Mouse (Mus musculus) MEL (cell line): ENCODE measurements at regions not wholly inside any gene's neighbourhood (a gene's known extent, or its start where the extent isn't known, plus 50 kb on each side); places are given as distances from the start of the nearest gene placed in this dataset.

ENCODE experiments used
- DNase-seq: peaks from one replicate; pipeline ENCODE4 v3.0.0; 2011; ENCODE audit warnings: low read depth, low spot score
- H3K27ac ChIP-seq: 2 replicates; pipeline ENCODE4 v1.5.1; 2012; ENCODE audit warnings: low read depth, mild to moderate bottlenecking, control low read depth, low read length, moderate library complexity; ENCODE audit not compliant: control insufficient read depth
- H3K27me3 ChIP-seq, 2 experiments: fragments of 150-350 bp in 1 of 2; sonication (generic) in 1 of 2; 2 replicates each; pipeline ENCODE4 v1.6.1; 2012; ENCODE audit warnings: low read length in 2 of 2, mild to moderate bottlenecking in 2 of 2, improper control_type of control experiment in 1 of 2, moderate library complexity in 1 of 2; ENCODE audit not compliant: insufficient read depth in 2 of 2, control insufficient read depth in 1 of 2
- H3K36me3 ChIP-seq, 2 experiments: 2 replicates each; pipeline ENCODE4 v1.6.1; 2012 to 2014; ENCODE audit warnings: low read length in 2 of 2, improper control_type of control experiment in 1 of 2, inconsistent platforms in 1 of 2, mild to moderate bottlenecking in 1 of 2; ENCODE audit not compliant: insufficient read depth in 2 of 2, control insufficient read depth in 1 of 2
- H3K4me1 ChIP-seq, 2 experiments: fragments of 150-350 bp in 1 of 2; sonication (generic) in 1 of 2; 2 replicates each; pipeline ENCODE4 v1.6.1; 2012; ENCODE audit warnings: low read length in 2 of 2, improper control_type of control experiment in 1 of 2, mild to moderate bottlenecking in 1 of 2; ENCODE audit not compliant: insufficient read depth in 2 of 2, control insufficient read depth in 1 of 2
- H3K4me3 ChIP-seq, 2 experiments: fragments of 150-350 bp in 1 of 2; sonication (generic) in 1 of 2; 2 replicates each; pipeline ENCODE4 v1.5.1; 2012; ENCODE audit warnings: low read depth in 2 of 2, low read length in 2 of 2, mild to moderate bottlenecking in 2 of 2, moderate library complexity in 2 of 2, control low read depth in 1 of 2, improper control_type of control experiment in 1 of 2; ENCODE audit not compliant: control insufficient read depth in 1 of 2, insufficient read depth in 1 of 2
- H3K79me2 ChIP-seq: 2 replicates; pipeline ENCODE4 v1.6.1; 2012; ENCODE audit warnings: mild to moderate bottlenecking, low read length, moderate library complexity; ENCODE audit not compliant: control insufficient read depth, poor library complexity, insufficient read depth
- H3K9ac ChIP-seq: 2 replicates; pipeline ENCODE4 v1.6.1; 2012; ENCODE audit warnings: low read depth, mild to moderate bottlenecking, control low read depth, low read length, moderate library complexity; ENCODE audit not compliant: control insufficient read depth, poor library complexity, severe bottlenecking
- H3K9me3 ChIP-seq: fragments of 150-350 bp; sonication (generic); replicated peaks from 2 replicates; pipeline ENCODE4 v1.6.1; 2012; ENCODE audit warnings: mild to moderate bottlenecking, low read length, improper control_type of control experiment, moderate library complexity; ENCODE audit not compliant: insufficient read depth
- BHLHE40 ChIP-seq: IDR thresholded peaks from 2 replicates; pipeline ENCODE4 v1.6.1; 2012; ENCODE audit warnings: low read depth, mild to moderate bottlenecking, inconsistent platforms, low read length, improper control_type of control experiment, borderline replicate concordance
- CHD1 ChIP-seq: IDR thresholded peaks from 2 replicates; pipeline ENCODE4 v1.6.1; 2012; ENCODE audit warnings: low read depth, mild to moderate bottlenecking, inconsistent platforms, low read length, improper control_type of control experiment
- CTCF ChIP-seq, 3 experiments: IDR thresholded peaks in 2 of 3; conservative IDR thresholded peaks in 1 of 3; 2 replicates each; pipeline ENCODE4 v1.5.1; 2011 to 2012; ENCODE audit warnings: low read length in 3 of 3, low read depth in 2 of 3, mild to moderate bottlenecking in 2 of 3, improper control_type of control experiment in 1 of 3, inconsistent platforms in 1 of 3, mixed read lengths in 1 of 3, moderate library complexity in 1 of 3; ENCODE audit not compliant: control insufficient read depth in 1 of 3, insufficient read depth in 1 of 3, poor library complexity in 1 of 3, severe bottlenecking in 1 of 3
- E2F4 ChIP-seq: IDR thresholded peaks from 2 replicates; pipeline ENCODE4 v1.6.1; 2011; ENCODE audit warnings: low read depth, low read length, improper control_type of control experiment, borderline replicate concordance
- ELF1 ChIP-seq: IDR thresholded peaks from 2 replicates; pipeline ENCODE4 v1.6.1; 2014; ENCODE audit warnings: low read depth, mild to moderate bottlenecking, inconsistent platforms, low read length, improper control_type of control experiment, moderate library complexity
- GABPA ChIP-seq: IDR thresholded peaks from 2 replicates; pipeline ENCODE4 v1.6.1; 2012; ENCODE audit warnings: low read depth, mild to moderate bottlenecking, inconsistent platforms, low read length, improper control_type of control experiment, moderate library complexity
- JUND ChIP-seq: IDR thresholded peaks from 2 replicates; pipeline ENCODE4 v1.6.1; 2011; ENCODE audit warnings: low read depth, mild to moderate bottlenecking, improper control_type of control experiment, low read length
- KAT2A ChIP-seq: conservative IDR thresholded peaks from 2 replicates; pipeline ENCODE4 v1.6.1; 2012; ENCODE audit warnings: low read depth, low read length, improper control_type of control experiment, inconsistent platforms
- MYB ChIP-seq: IDR thresholded peaks from 2 replicates; pipeline ENCODE4 v1.6.1; 2011; ENCODE audit warnings: mild to moderate bottlenecking, low read depth, low read length, improper control_type of control experiment
- POLR2A ChIP-seq, 2 experiments: IDR thresholded peaks; 2 replicates each; pipeline ENCODE4 v1.6.1; 2011 to 2012; ENCODE audit warnings: low read length in 2 of 2, mild to moderate bottlenecking in 2 of 2, control low read depth in 1 of 2, improper control_type of control experiment in 1 of 2, low read depth in 1 of 2, moderate library complexity in 1 of 2; ENCODE audit not compliant: control insufficient read depth in 1 of 2, insufficient read depth in 1 of 2, poor library complexity in 1 of 2
- POLR2AphosphoS2 ChIP-seq: IDR thresholded peaks from 2 replicates; pipeline ENCODE4 v1.6.1; 2011; ENCODE audit warnings: low read length, improper control_type of control experiment
- RAD21 ChIP-seq: IDR thresholded peaks from 2 replicates; pipeline ENCODE4 v1.6.1; 2011; ENCODE audit warnings: mild to moderate bottlenecking, low read depth, low read length, improper control_type of control experiment
- SIN3A ChIP-seq: IDR thresholded peaks from 2 replicates; pipeline ENCODE4 v1.6.1; 2012; ENCODE audit warnings: low read length, improper control_type of control experiment, inconsistent platforms
- TBP ChIP-seq: IDR thresholded peaks from 2 replicates; pipeline ENCODE4 v1.8.0; 2011; ENCODE audit warnings: low read depth, low read length, improper control_type of control experiment
- UBTF ChIP-seq: IDR thresholded peaks from 2 replicates; pipeline ENCODE4 v1.6.1; 2012; ENCODE audit warnings: low read depth, mild to moderate bottlenecking, inconsistent platforms, low read length, improper control_type of control experiment, moderate library complexity, borderline replicate concordance; ENCODE audit not compliant: insufficient read depth
- USF2 ChIP-seq, 2 experiments: IDR thresholded peaks; 2 replicates each; pipeline ENCODE4 v1.6.1; 2011 to 2012; ENCODE audit warnings: improper control_type of control experiment in 2 of 2, low read length in 2 of 2, borderline replicate concordance in 1 of 2, inconsistent platforms in 1 of 2, low read depth in 1 of 2, mild to moderate bottlenecking in 1 of 2; ENCODE audit not compliant: insufficient read depth in 1 of 2
- ZC3H11A ChIP-seq: IDR thresholded peaks from 2 replicates; pipeline ENCODE4 v1.6.1; 2012; ENCODE audit warnings: low read depth, mild to moderate bottlenecking, inconsistent platforms, low read length, improper control_type of control experiment

DNA sequence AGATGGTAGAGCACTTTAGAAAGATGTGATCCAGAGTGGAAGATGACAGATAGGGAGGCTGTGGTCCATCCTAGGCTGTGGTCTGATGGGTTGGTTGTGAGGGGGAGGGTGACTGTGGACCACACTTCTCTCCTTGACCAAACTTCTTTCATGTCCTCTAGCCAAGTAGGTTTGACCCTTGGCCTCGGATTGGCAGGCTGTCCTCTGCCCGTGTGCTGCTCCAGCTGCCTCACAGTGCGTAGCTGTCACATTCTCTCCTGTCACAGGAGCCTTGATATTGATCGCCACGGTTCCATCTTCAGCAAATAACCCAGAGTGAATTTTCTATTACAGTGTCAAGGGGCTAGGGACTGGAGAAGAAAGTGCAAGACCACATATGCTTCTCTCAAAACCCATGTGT lies 506.9 kb downstream of the Tbc1d22a start:
- H3K79me2 ChIP-seq, result no peaks in the 10 kb centered on the region
- DNase-seq, result no peak
- no peak for TF ChIP-seq ELF1
- no peak for TF ChIP-seq TBP
- no peak for TF ChIP-seq POLR2AphosphoS2
- TF ChIP-seq MYB, result no peak
- no peak for TF ChIP-seq GABPA
- TF ChIP-seq E2F4, result no peak
- TF ChIP-seq BHLHE40, result no peak
- TF ChIP-seq UBTF, result no peak
- no peak for TF ChIP-seq POLR2A (IDR thresholded peaks at IDR 0.05; ENCODE audit: control insufficient read depth in 1 of 2, insufficient read depth in 1 of 2, low read depth in 1 of 2, low read length in 2 of 2, poor library complexity in 1 of 2)
- no peak for TF ChIP-seq ZC3H11A
- no peak for TF ChIP-seq RAD21
- TF ChIP-seq, all 39 proteins: peak for 0
- Histone ChIP-seq H3K9ac (no peak overlapping the region), H3K4me3 (no peak overlapping the region), H3K27me3 (no peaks in the 10 kb centered on the region), H3K4me1 (no peaks in the 10 kb centered on the region), H3K9me3 (no peaks in the 10 kb centered on the region), H3K27ac (no peak overlapping the region), H3K36me3 (no peaks in the 10 kb centered on the region)

DNA sequence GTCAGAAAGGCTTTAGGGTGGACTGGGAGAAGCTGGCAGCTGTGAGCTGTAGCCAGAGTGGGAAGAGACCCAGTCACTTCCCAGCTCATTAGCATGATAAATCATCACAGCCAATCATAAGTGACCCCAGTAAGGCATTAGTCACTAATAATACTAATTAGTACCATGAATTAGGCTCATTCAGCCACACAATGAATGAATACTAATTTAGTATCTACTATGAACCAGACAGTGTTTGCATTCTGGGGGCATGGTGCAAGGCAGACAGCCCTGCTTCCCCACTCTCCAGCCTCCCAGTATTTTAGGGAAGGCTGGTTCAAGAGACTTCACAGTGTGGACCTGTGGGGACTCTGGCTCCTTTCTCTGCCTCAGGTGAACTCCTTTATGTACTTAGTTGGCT lies 523.7 kb downstream of the Tbc1d22a start:
- Histone ChIP-seq H3K27me3 (no peaks in the 10 kb centered on the region), H3K4me1 (no peaks in the 10 kb centered on the region), H3K4me3 (no peak overlapping the region), H3K36me3 (no peaks in the 10 kb centered on the region), H3K9ac (no peak overlapping the region)
- no peak for DNase-seq
- TF ChIP-seq SIN3A (no peak), CHD1 (no peak), CTCF (IDR thresholded peaks at IDR 0.05 in 2 of 3, conservative IDR thresholded peaks at IDR 0.05 in 1 of 3; ENCODE audit: control insufficient read depth in 1 of 3, insufficient read depth in 1 of 3, low read depth in 2 of 3, low read length in 3 of 3, poor library complexity in 1 of 3, severe bottlenecking in 1 of 3) (no peak), KAT2A (no peak), JUND (no peak), ZC3H11A (no peak), POLR2A (IDR thresholded peaks at IDR 0.05; ENCODE audit: control insufficient read depth in 1 of 2, insufficient read depth in 1 of 2, low read depth in 1 of 2, low read length in 2 of 2, poor library complexity in 1 of 2) (no peak), USF2 (IDR thresholded peaks at IDR 0.05; ENCODE audit: borderline replicate concordance in 1 of 2, insufficient read depth in 1 of 2, low read depth in 1 of 2, low read length in 2 of 2) (no peak)
- TF ChIP-seq, all 39 proteins: peak for 0
- Histone ChIP-seq H3K79me2 (no peaks in the 10 kb centered on the region), H3K27ac (no peak overlapping the region), H3K9me3 (no peaks in the 10 kb centered on the region)
